Mouse (Mus musculus) heart, postnatal 36 days (tissue): ENCODE measurements around the gene Ltbp1. TPM values are rescaled to one million over a fixed set of nuclear protein-coding genes. Genes with fewer than 3 reads are reported as not detected.

Experiments
- DNase-seq, 2 experiments: peaks; one replicate each; pipeline ENCODE4 v3.0.0; 2021 to 2022
- intact Hi-C: fragments of 180-260 bp; cut with DNase I; formaldehyde crosslinking; loops from one replicate; pipeline ENCODE4 v1.15.1; 2025
- total RNA-seq, 2 experiments: library from RNA; stranded (reverse); gene quantifications; 2 replicates each; pipeline ENCODE4 v1.2.3; 2021

Gene Ltbp1
- total RNA-seq, 2 experiments from 2014 or later, result 41.1 to 46.2 TPM

- no peak for DNase-seq
- intact Hi-C loops, result no loop called here
These were observed 384.8 kb downstream of the Ltbp1 start for GRCm38 (mm10) chr17:75390142-75390541.

- DNase-seq, result no peak
- intact Hi-C loops, result no loop called here
These were observed 386.2 kb downstream of the Ltbp1 start for GRCm38 (mm10) chr17:75391429-75392192.

GRCm38 (mm10) chr17:75406405-75406804, 401.0 kb downstream of the Ltbp1 start:
- DNase-seq, result no peak
- intact Hi-C loops, result loop anchor here (10.0 kb wide), 1 partner anchor 128 kb away; no protein-coding TSS in a partner anchor

GRCm38 (mm10) chr17:75416861-75417260, 411.5 kb downstream of the Ltbp1 start:
- DNase-seq, result no peak
- intact Hi-C loops, result no loop called here

GRCm38 (mm10) chr17:75434152-75434551, 428.8 kb downstream of the Ltbp1 start:
- intact Hi-C loops, result no loop called here
- DNase-seq, result no peak

GRCm38 (mm10) chr17:75434871-75435270, 429.5 kb downstream of the Ltbp1 start:
- DNase-seq, result no peak
- intact Hi-C loops, result no loop called here

- peak; percentile 28 to 37 for DNase-seq
These were observed 430.2 kb downstream of the Ltbp1 start, which contains the start of gene Rasgrp3 for GRCm38 (mm10) chr17:75435599-75435998. Gene Rasgrp3, plus strand, starts transcription at chr17:75435896.

GRCm38 (mm10) chr17:75436095-75436494, 430.7 kb downstream of the Ltbp1 start:
- peak in 1 of 2 experiments; percentile 18 for DNase-seq
- intact Hi-C loops, result no loop called here

More at GRCm38 (mm10) chr17:75435599-75435998, 430.2 kb downstream of the Ltbp1 start, which contains the start of gene Rasgrp3:
- intact Hi-C loops, result no loop called here

- intact Hi-C loops, result no loop called here
- DNase-seq, result no peak
These were observed 431.5 kb downstream of the Ltbp1 start for GRCm38 (mm10) chr17:75436819-75437218.

- peak in 1 of 2 experiments; percentile 14 for DNase-seq
- intact Hi-C loops, result no loop called here
These were observed 431.9 kb downstream of the Ltbp1 start for GRCm38 (mm10) chr17:75437239-75437750.

- no peak for DNase-seq
- intact Hi-C loops, result no loop called here
These were observed 432.8 kb downstream of the Ltbp1 start for GRCm38 (mm10) chr17:75438162-75438561.

GRCm38 (mm10) chr17:75439062-75439461, 433.7 kb downstream of the Ltbp1 start:
- no peak for DNase-seq
- intact Hi-C loops, result no loop called here

GRCm38 (mm10) chr17:75440619-75441018, 435.3 kb downstream of the Ltbp1 start:
- intact Hi-C loops, result no loop called here
- DNase-seq, result no peak

- no peak for DNase-seq
- intact Hi-C loops, result no loop called here
These were observed 436.0 kb downstream of the Ltbp1 start for GRCm38 (mm10) chr17:75441260-75441830.
